Mouse (Mus musculus) adrenal gland, adult 10 weeks (tissue): ENCODE measurements around the gene Apon. TPM values are rescaled to one million over a fixed set of nuclear protein-coding genes. Genes with fewer than 3 reads are reported as not detected.

Experiments
- polyA plus RNA-seq: library from polyadenylated mRNA; stranded (reverse); fragments of 350-450 nt; fragmentation: Illumina TruSeq; extraction: RNeasy Lipid Tissue Mini Kit (QIAGEN cat#74804); gene quantifications from one replicate; pipeline ENCODE4 v1.2.3, GENCODE M21; 2014; ENCODE audit warnings: low read depth, low replicate concordance

Apon gene
- polyA plus RNA-seq = not detected

GRCm38 (mm10) chr10:128253677-128254255, at the start of gene Apon:
TSS of gene Apon (plus strand) at chr10:128254096.

GRCm38 (mm10) chr10:128211390-128212108, 42.3 kb upstream of the Apon start, which contains the start of gene Spryd4:
TSS of gene Spryd4 (minus strand) at chr10:128211807.

GRCm38 (mm10) chr10:128225538-128225937, 28.4 kb upstream of the Apon start, which contains the start of gene Mip:
TSS of gene Mip (plus strand) at chr10:128225838.

GRCm38 (mm10) chr10:128231697-128232419, 22.0 kb upstream of the Apon start, which contains the start of gene Timeless:
TSS of gene Timeless (plus strand) at chr10:128232065.

GRCm38 (mm10) chr10:128268371-128268770, 14.5 kb downstream of the Apon start, which contains the start of gene Apof:
TSS of gene Apof (plus strand) at chr10:128268671.

GRCm38 (mm10) chr10:128270287-128270841, 16.5 kb downstream of the Apon start, which contains the start of gene Stat2:
TSS of gene Stat2 (plus strand) at chr10:128270559.

GRCm38 (mm10) chr10:128298702-128299171, 44.8 kb downstream of the Apon start, which contains the start of gene Il23a:
TSS of gene Il23a (minus strand) at chr10:128298752.

GRCm38 (mm10) chr10:128303126-128304021, 49.5 kb downstream of the Apon start, which contains the start of gene Pan2:
TSS of gene Pan2 (plus strand) at chr10:128303335.

Other genes starting within 250 kb of the Apon start
- gene Hsd17b6, start 246.5 kb upstream of the Apon start, polyA plus RNA-seq = not detected
- gene Prim1, start 238.9 kb upstream of the Apon start, polyA plus RNA-seq = 12.9 TPM
- 1,016 TPM for gene Naca, start 218.5 kb upstream of the Apon start, polyA plus RNA-seq
- 590 TPM for gene Ptges3, start 195.1 kb upstream of the Apon start, polyA plus RNA-seq
- gene Atp5b, start 170.8 kb upstream of the Apon start, polyA plus RNA-seq = 811 TPM
- 20.4 TPM for gene Baz2a, start 162.5 kb upstream of the Apon start, polyA plus RNA-seq
- gene Rbms2, start 73.8 kb upstream of the Apon start, polyA plus RNA-seq = 27.8 TPM
- gene Gls2, start 59.6 kb upstream of the Apon start, polyA plus RNA-seq = not detected
- 9.9 TPM for gene Spryd4, start 42.3 kb upstream of the Apon start, polyA plus RNA-seq
- not detected for gene Mip, start 28.3 kb upstream of the Apon start, polyA plus RNA-seq
- 1.7 TPM for gene Timeless, start 22.0 kb upstream of the Apon start, polyA plus RNA-seq
- 7.3 TPM for gene Apof, start 14.6 kb downstream of the Apon start, polyA plus RNA-seq
- gene Stat2, start 16.5 kb downstream of the Apon start, polyA plus RNA-seq = 16.5 TPM
- gene Il23a, start 44.7 kb downstream of the Apon start, polyA plus RNA-seq = not detected
- 7.5 TPM for gene Pan2, start 49.2 kb downstream of the Apon start, polyA plus RNA-seq
- 51.6 TPM for gene Cnpy2, start 68.4 kb downstream of the Apon start, polyA plus RNA-seq
- 151 TPM for gene Cs, start 83.6 kb downstream of the Apon start, polyA plus RNA-seq
- 19.6 TPM for gene Coq10a, start 114.9 kb downstream of the Apon start, polyA plus RNA-seq
- gene Ankrd52, start 123.0 kb downstream of the Apon start, polyA plus RNA-seq = 14.8 TPM
- not detected for gene Slc39a5, start 147.1 kb downstream of the Apon start, polyA plus RNA-seq
- 32.8 TPM for gene Nabp2, start 157.4 kb downstream of the Apon start, polyA plus RNA-seq
- 13.8 TPM for gene Rnf41, start 157.6 kb downstream of the Apon start, polyA plus RNA-seq
- gene Smarcc2, start 205.2 kb downstream of the Apon start, polyA plus RNA-seq = 50.5 TPM
- gene Myl6, start 240.0 kb downstream of the Apon start, polyA plus RNA-seq = 64.3 TPM
- gene Myl6b, start 244.6 kb downstream of the Apon start, polyA plus RNA-seq = not detected